Mouse (Mus musculus): ENCODE data around the gene Cdhr2.

The Cdhr2 gene

GRCm38 (mm10) chr13:54753733-54754132, 52.5 kb downstream of the Cdhr2 start:
- no peak for DNase-seq

GRCm38 (mm10) chr13:54754169-54755080, 53.2 kb downstream of the Cdhr2 start:
- DNase-seq: no peak

GRCm38 (mm10) chr13:54755201-54755830, 54.1 kb downstream of the Cdhr2 start:
- no peak for DNase-seq

GRCm38 (mm10) chr13:54756156-54756712, 55.0 kb downstream of the Cdhr2 start:
- no peak for DNase-seq

- DNase-seq: no peak
Observed at GRCm38 (mm10) chr13:54757093-54757830, 56.0 kb downstream of the Cdhr2 start.

GRCm38 (mm10) chr13:54758045-54758755, 56.9 kb downstream of the Cdhr2 start:
- DNase-seq: peak; percentile 93 to 96

- DNase-seq: no peak
Observed at GRCm38 (mm10) chr13:54758756-54759470, 57.7 kb downstream of the Cdhr2 start.

GRCm38 (mm10) chr13:54759496-54759895, 58.2 kb downstream of the Cdhr2 start:
- no peak for DNase-seq

- no peak for DNase-seq
Observed at GRCm38 (mm10) chr13:54760164-54760795, 59.0 kb downstream of the Cdhr2 start.

- DNase-seq: no peak
Observed at GRCm38 (mm10) chr13:54760906-54761305, 59.6 kb downstream of the Cdhr2 start.

- peak in 1 of 2 experiments; percentile 4 for DNase-seq
Observed at GRCm38 (mm10) chr13:54765281-54766191, 64.3 kb downstream of the Cdhr2 start.

- peak; percentile 72 to 74 for DNase-seq
Observed at GRCm38 (mm10) chr13:54766192-54766768, 65.0 kb downstream of the Cdhr2 start, which contains the start of gene Sncb. Gene Sncb, minus strand, starts transcription at chr13:54766595.

GRCm38 (mm10) chr13:54767012-54767411, 65.8 kb downstream of the Cdhr2 start:
- no peak for DNase-seq

- DNase-seq: peak; percentile 41 to 49
Observed at GRCm38 (mm10) chr13:54780592-54780991, 79.3 kb downstream of the Cdhr2 start.

- DNase-seq: no peak
Observed at GRCm38 (mm10) chr13:54781086-54781485, 79.8 kb downstream of the Cdhr2 start.

GRCm38 (mm10) chr13:54783235-54783634, 82.0 kb downstream of the Cdhr2 start:
- no peak for DNase-seq

- no peak for DNase-seq
Observed at GRCm38 (mm10) chr13:54783698-54784097, 82.4 kb downstream of the Cdhr2 start, which contains the start of gene Eif4e1b. Gene Eif4e1b, plus strand, starts transcription at chr13:54783998.

All from kidney, postnatal 4 days (tissue).